Mouse (Mus musculus): ENCODE data around the gene E130114P18Rik. TPM values are rescaled to one million over a fixed set of nuclear protein-coding genes. Genes with fewer than 3 reads are reported as not detected.
A peak's percentile ranks its signal among the peaks of the same experiment; 100 is the strongest.

The E130114P18Rik gene
- polyA plus RNA-seq, 1 experiment: not detected

- Histone ChIP-seq H3K9me3 (ENCODE audit: control insufficient read depth, low read length) (no peaks in the 10 kb centered on the region; the same call in 1 of the 2 replicates), H3K4me1 (ENCODE audit: control insufficient read depth) (peaks cover 1% of the 10 kb centered on the region), H3K4me3 (replicated peaks) (no peak overlapping the region), H3K36me3 (ENCODE audit: control insufficient read depth) (no peaks in the 10 kb centered on the region; the same call in 1 of the 2 replicates), H3K27me3 (ENCODE audit: control insufficient read depth) (peaks cover 53% of the 10 kb centered on the region)
- no peak for TF ChIP-seq GATA1 (IDR thresholded peaks at IDR 0.05; ENCODE audit: low read length)
- TF ChIP-seq TAL1 (IDR thresholded peaks at IDR 0.05; ENCODE audit: low read length): no peak
These were observed 3.0 kb upstream of the E130114P18Rik start for GRCm38 (mm10) chr4:97780666-97781435.

GRCm38 (mm10) chr4:97780024-97780423 is 2.1 kb upstream of the E130114P18Rik start:
- H3K9me3 ChIP-seq (ENCODE audit: control insufficient read depth, low read length): no peaks in the 10 kb centered on the region; the same call in 1 of the 2 replicates
- H3K4me1 ChIP-seq (ENCODE audit: control insufficient read depth): peaks cover 2% of the 10 kb centered on the region
- no peaks in the 10 kb centered on the region; the same call in 1 of the 2 replicates for H3K36me3 ChIP-seq (ENCODE audit: control insufficient read depth)
- peaks cover 61% of the 10 kb centered on the region for H3K27me3 ChIP-seq (ENCODE audit: control insufficient read depth)
- no peak overlapping the region for H3K4me3 ChIP-seq (replicated peaks)
- TF ChIP-seq GATA1 (IDR thresholded peaks at IDR 0.05; ENCODE audit: low read length): no peak
- TF ChIP-seq TAL1 (IDR thresholded peaks at IDR 0.05; ENCODE audit: low read length): no peak

- peak overlapping the region; percentile 67 for H3K4me3 ChIP-seq (replicated peaks)
- TF ChIP-seq TAL1 (IDR thresholded peaks at IDR 0.05; ENCODE audit: low read length): no peak
- TF ChIP-seq GATA1 (IDR thresholded peaks at IDR 0.05; ENCODE audit: low read length): no peak
- no peaks in the 10 kb centered on the region; the same call in 1 of the 2 replicates for H3K9me3 ChIP-seq (ENCODE audit: control insufficient read depth, low read length)
- peaks cover 3% of the 10 kb centered on the region for H3K4me1 ChIP-seq (ENCODE audit: control insufficient read depth)
- peaks cover 69% of the 10 kb centered on the region for H3K27me3 ChIP-seq (ENCODE audit: control insufficient read depth)
- H3K36me3 ChIP-seq (ENCODE audit: control insufficient read depth): no peaks in the 10 kb centered on the region; the same call in 1 of the 2 replicates
These were observed 1.4 kb upstream of the E130114P18Rik start for GRCm38 (mm10) chr4:97779003-97779930.

GRCm38 (mm10) chr4:97778211-97779002 is 529 bp upstream of the E130114P18Rik start:
- Histone ChIP-seq H3K27me3 (ENCODE audit: control insufficient read depth) (peaks cover 77% of the 10 kb centered on the region), H3K4me1 (ENCODE audit: control insufficient read depth) (peaks cover 3% of the 10 kb centered on the region), H3K4me3 (replicated peaks) (peak overlapping the region; percentile 67), H3K36me3 (ENCODE audit: control insufficient read depth) (no peaks in the 10 kb centered on the region; the same call in 1 of the 2 replicates), H3K9me3 (ENCODE audit: control insufficient read depth, low read length) (no peaks in the 10 kb centered on the region; the same call in 1 of the 2 replicates)
- no peak for TF ChIP-seq TAL1 (IDR thresholded peaks at IDR 0.05; ENCODE audit: low read length)
- no peak for TF ChIP-seq GATA1 (IDR thresholded peaks at IDR 0.05; ENCODE audit: low read length)

- Histone ChIP-seq H3K4me3 (replicated peaks) (peak overlapping the region; percentile 67), H3K36me3 (ENCODE audit: control insufficient read depth) (no peaks in the 10 kb centered on the region), H3K4me1 (ENCODE audit: control insufficient read depth) (peaks cover 4% of the 10 kb centered on the region), H3K9me3 (ENCODE audit: control insufficient read depth, low read length) (no peaks in the 10 kb centered on the region; the same call in 1 of the 2 replicates), H3K27me3 (ENCODE audit: control insufficient read depth) (peaks cover 77% of the 10 kb centered on the region)
- TF ChIP-seq GATA1 (IDR thresholded peaks at IDR 0.05; ENCODE audit: low read length): no peak
- TF ChIP-seq TAL1 (IDR thresholded peaks at IDR 0.05; ENCODE audit: low read length): no peak
These were observed 685 bp downstream of the E130114P18Rik start for GRCm38 (mm10) chr4:97777081-97777705.

- H3K27me3 ChIP-seq (ENCODE audit: control insufficient read depth): peaks cover 77% of the 10 kb centered on the region
- H3K4me1 ChIP-seq (ENCODE audit: control insufficient read depth): peaks cover 10% of the 10 kb centered on the region
- no peaks in the 10 kb centered on the region; the same call in 1 of the 2 replicates for H3K9me3 ChIP-seq (ENCODE audit: control insufficient read depth, low read length)
- TF ChIP-seq TAL1 (IDR thresholded peaks at IDR 0.05; ENCODE audit: low read length) (no peak), GATA1 (IDR thresholded peaks at IDR 0.05; ENCODE audit: low read length) (no peak)
- H3K36me3 ChIP-seq (ENCODE audit: control insufficient read depth): no peaks in the 10 kb centered on the region
- peak overlapping the region; percentile 54 for H3K4me3 ChIP-seq (replicated peaks)
These were observed 1.3 kb downstream of the E130114P18Rik start for GRCm38 (mm10) chr4:97776388-97777080.

- peaks cover 73% of the 10 kb centered on the region for H3K27me3 ChIP-seq (ENCODE audit: control insufficient read depth)
- peaks cover 12% of the 10 kb centered on the region for H3K4me1 ChIP-seq (ENCODE audit: control insufficient read depth)
- no peaks in the 10 kb centered on the region for H3K36me3 ChIP-seq (ENCODE audit: control insufficient read depth)
- TF ChIP-seq TAL1 (IDR thresholded peaks at IDR 0.05; ENCODE audit: low read length) (no peak), GATA1 (IDR thresholded peaks at IDR 0.05; ENCODE audit: low read length) (no peak)
- peak overlapping the region; percentile 37 for H3K4me3 ChIP-seq (replicated peaks)
- no peaks in the 10 kb centered on the region; the same call in 1 of the 2 replicates for H3K9me3 ChIP-seq (ENCODE audit: control insufficient read depth, low read length)
These were observed 2.2 kb downstream of the E130114P18Rik start for GRCm38 (mm10) chr4:97775494-97776265.

Data from erythroblast, embryonic 14.5 days (primary cell).